Mouse (Mus musculus) testis, adult 2 months (tissue): ENCODE data around the gene Cd200r3. TPM values are rescaled to one million over a fixed set of nuclear protein-coding genes. Genes with fewer than 3 reads are reported as not detected.

Source experiments
- H3K27ac ChIP-seq: fragments of 200-500 bp; 2 replicates; pipeline ENCODE4 v1.5.1; 2012; ENCODE audit warnings: low read depth, low read length; ENCODE audit not compliant: control insufficient read depth, insufficient read depth
- H3K27me3 ChIP-seq: fragments of 200-500 bp; 2 replicates; pipeline ENCODE4 v1.6.1; 2012; ENCODE audit warnings: mild to moderate bottlenecking, low read length, moderate library complexity; ENCODE audit not compliant: control insufficient read depth, insufficient read depth
- H3K36me3 ChIP-seq: fragments of 200-500 bp; 2 replicates; pipeline ENCODE4 v1.6.1; 2012; ENCODE audit warnings: mild to moderate bottlenecking, low read length; ENCODE audit not compliant: control insufficient read depth, insufficient read depth
- H3K4me1 ChIP-seq: fragments of 200-500 bp; 2 replicates; pipeline ENCODE4 v1.6.1; 2012; ENCODE audit warnings: low read length; ENCODE audit not compliant: control insufficient read depth, insufficient read depth
- H3K4me3 ChIP-seq: fragments of 200-500 bp; 2 replicates; pipeline ENCODE4 v1.5.1; 2012; ENCODE audit warnings: low read depth, mild to moderate bottlenecking, low read length, moderate library complexity, mixed read lengths; ENCODE audit not compliant: control insufficient read depth
- CTCF ChIP-seq: fragments of 200-500 bp; IDR thresholded peaks from 2 replicates; pipeline ENCODE4 v1.5.1; 2012; ENCODE audit warnings: low read depth, mild to moderate bottlenecking, inconsistent platforms, low read length, moderate library complexity; ENCODE audit not compliant: control insufficient read depth, insufficient read depth, insufficient replicate concordance
- POLR2A ChIP-seq: fragments of 200-500 bp; IDR thresholded peaks from 2 replicates; pipeline ENCODE4 v1.6.1; 2012; ENCODE audit warnings: low read depth, mild to moderate bottlenecking, inconsistent platforms, low read length, moderate library complexity; ENCODE audit not compliant: control insufficient read depth
- polyA plus RNA-seq: library from polyadenylated mRNA; depleted of rRNA; stranded (reverse); fragments of >200 nt; gene quantifications from 2 replicates; pipeline ENCODE4 v1.2.3, GENCODE M21; 2012

Cd200r3 gene
- polyA plus RNA-seq, 1 experiment = 0.74 TPM

GRCm38 (mm10) chr16:44979355-44979896 is 35.9 kb downstream of the Cd200r3 start:
- H3K4me3 ChIP-seq = no peak overlapping the region
- no peak overlapping the region for H3K27ac ChIP-seq
- TF ChIP-seq CTCF (no peak), POLR2A (no peak)
- H3K27me3 ChIP-seq = no peaks in the 10 kb centered on the region
- H3K36me3 ChIP-seq = no peaks in the 10 kb centered on the region
- no peaks in the 10 kb centered on the region for H3K4me1 ChIP-seq

- Histone ChIP-seq H3K36me3 (no peaks in the 10 kb centered on the region), H3K4me3 (no peak overlapping the region), H3K27me3 (no peaks in the 10 kb centered on the region), H3K4me1 (no peaks in the 10 kb centered on the region), H3K27ac (no peak overlapping the region)
- TF ChIP-seq CTCF = no peak
- TF ChIP-seq POLR2A = no peak
These were observed 39.5 kb downstream of the Cd200r3 start for GRCm38 (mm10) chr16:44982972-44983371.

GRCm38 (mm10) chr16:44983379-44984060 is 40.0 kb downstream of the Cd200r3 start:
- TF ChIP-seq POLR2A (no peak), CTCF (no peak)
- H3K36me3 ChIP-seq = no peaks in the 10 kb centered on the region

GRCm38 (mm10) chr16:44984111-44984510 is 40.6 kb downstream of the Cd200r3 start:
- H3K4me1 ChIP-seq = no peaks in the 10 kb centered on the region
- no peak overlapping the region for H3K4me3 ChIP-seq
- no peaks in the 10 kb centered on the region for H3K36me3 ChIP-seq
- H3K27me3 ChIP-seq = no peaks in the 10 kb centered on the region
- no peak overlapping the region for H3K27ac ChIP-seq
- no peak for TF ChIP-seq CTCF
- no peak for TF ChIP-seq POLR2A

More at GRCm38 (mm10) chr16:44983379-44984060, 40.0 kb downstream of the Cd200r3 start:
- Histone ChIP-seq H3K27ac (no peak overlapping the region), H3K27me3 (no peaks in the 10 kb centered on the region), H3K4me1 (no peaks in the 10 kb centered on the region), H3K4me3 (no peak overlapping the region)

- Histone ChIP-seq H3K27ac (no peak overlapping the region), H3K4me3 (no peak overlapping the region), H3K4me1 (no peaks in the 10 kb centered on the region), H3K36me3 (no peaks in the 10 kb centered on the region), H3K27me3 (no peaks in the 10 kb centered on the region)
- TF ChIP-seq POLR2A (no peak), CTCF (no peak)
These were observed 41.4 kb downstream of the Cd200r3 start for GRCm38 (mm10) chr16:44984925-44985324.

GRCm38 (mm10) chr16:44986029-44986428 is 42.6 kb downstream of the Cd200r3 start:
- H3K4me3 ChIP-seq = no peak overlapping the region
- no peaks in the 10 kb centered on the region for H3K4me1 ChIP-seq
- H3K27me3 ChIP-seq = no peaks in the 10 kb centered on the region
- no peaks in the 10 kb centered on the region for H3K36me3 ChIP-seq
- no peak overlapping the region for H3K27ac ChIP-seq
- TF ChIP-seq CTCF (no peak), POLR2A (no peak)

GRCm38 (mm10) chr16:44988667-44989357 is 45.3 kb downstream of the Cd200r3 start:
- Histone ChIP-seq H3K27me3 (no peaks in the 10 kb centered on the region), H3K4me1 (no peaks in the 10 kb centered on the region), H3K36me3 (no peaks in the 10 kb centered on the region), H3K27ac (no peak overlapping the region), H3K4me3 (no peak overlapping the region)
- TF ChIP-seq POLR2A = no peak
- TF ChIP-seq CTCF = no peak
